Mouse (Mus musculus) thymus, adult 2 months (tissue): ENCODE measurements around the gene Tnfrsf18.

Experiments used
- CTCF ChIP-seq: fragments of 200-500 bp; IDR thresholded peaks from 2 replicates; pipeline ENCODE4 v1.5.1; 2012; ENCODE audit warnings: mild to moderate bottlenecking, control low read depth, low read length, moderate library complexity, borderline replicate concordance; ENCODE audit not compliant: control insufficient read depth, poor library complexity, insufficient read depth; ENCODE audit errors: extremely low read depth
- POLR2A ChIP-seq: fragments of 200-500 bp; IDR thresholded peaks from 2 replicates; pipeline ENCODE4 v1.6.1; 2012; ENCODE audit warnings: mild to moderate bottlenecking, low read length, control low read depth, moderate library complexity; ENCODE audit not compliant: control insufficient read depth, poor library complexity, insufficient read depth; ENCODE audit errors: extremely low read depth

DNA sequence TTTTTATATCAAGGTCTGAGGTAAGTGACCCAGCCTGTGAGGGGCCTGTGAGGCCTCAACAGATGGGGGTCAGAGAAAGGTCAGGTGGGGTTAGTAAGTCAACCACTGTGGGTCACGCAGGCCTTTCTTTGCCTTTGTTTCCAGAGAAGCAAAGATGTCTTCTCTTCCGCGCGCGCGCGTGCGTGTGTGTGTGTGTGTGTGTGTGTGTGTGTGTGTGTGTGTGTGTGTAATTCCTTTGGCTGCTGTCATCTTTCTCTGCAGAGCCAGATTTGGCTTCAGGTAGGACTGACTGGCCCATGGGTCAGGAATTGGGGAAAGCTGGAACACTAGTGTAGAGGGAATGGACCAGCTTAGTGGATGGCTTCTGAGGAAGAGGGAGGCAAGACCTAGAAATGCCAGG is 43.7 kb downstream of the Tnfrsf18 start:
- no peak for TF ChIP-seq CTCF
- no peak for TF ChIP-seq POLR2A
